Mouse (Mus musculus) heart, adult 11 months (tissue): ENCODE data around the gene Ybx3.

Experiments
- DNase-seq: peaks from one replicate; pipeline ENCODE4 v3.0.0; 2022

Gene Ybx3

GRCm38 (mm10) chr6:131388040-131389021 lies at the start of gene Ybx3:
Gene Ybx3 (minus strand): TSS chr6:131388476.
- DNase-seq = peak; percentile 99

GRCm38 (mm10) chr6:131436626-131437025 lies 48.4 kb upstream of the Ybx3 start:
- DNase-seq = no peak

- no peak for DNase-seq
Measured at GRCm38 (mm10) chr6:131434088-131434487, 45.8 kb upstream of the Ybx3 start.

- no peak for DNase-seq
Measured at GRCm38 (mm10) chr6:131433153-131434048, 45.1 kb upstream of the Ybx3 start.

- DNase-seq = peak; percentile 73
Measured at GRCm38 (mm10) chr6:131421572-131421971, 33.3 kb upstream of the Ybx3 start.

- no peak for DNase-seq
Measured at GRCm38 (mm10) chr6:131419614-131420013, 31.3 kb upstream of the Ybx3 start.

- peak; percentile 81 for DNase-seq
Measured at GRCm38 (mm10) chr6:131418770-131419169, 30.5 kb upstream of the Ybx3 start.

GRCm38 (mm10) chr6:131411116-131411843 lies 23.0 kb upstream of the Ybx3 start:
- DNase-seq = no peak

GRCm38 (mm10) chr6:131406957-131407356 lies 18.7 kb upstream of the Ybx3 start:
- no peak for DNase-seq

GRCm38 (mm10) chr6:131405896-131406295 lies 17.6 kb upstream of the Ybx3 start:
- peak; percentile 85 for DNase-seq

- DNase-seq = no peak
Measured at GRCm38 (mm10) chr6:131405174-131405573, 16.9 kb upstream of the Ybx3 start.

GRCm38 (mm10) chr6:131404260-131404659 lies 16.0 kb upstream of the Ybx3 start:
- no peak for DNase-seq

- DNase-seq = peak; percentile 70
Measured at GRCm38 (mm10) chr6:131403036-131403435, 14.8 kb upstream of the Ybx3 start.

GRCm38 (mm10) chr6:131402606-131403005 lies 14.3 kb upstream of the Ybx3 start:
- DNase-seq = no peak

- no peak for DNase-seq
Measured at GRCm38 (mm10) chr6:131401259-131401658, 13.0 kb upstream of the Ybx3 start.

GRCm38 (mm10) chr6:131396650-131397049 lies 8.4 kb upstream of the Ybx3 start:
- peak; percentile 77 for DNase-seq

GRCm38 (mm10) chr6:131393873-131394660 lies 5.8 kb upstream of the Ybx3 start:
- DNase-seq = no peak

- DNase-seq = peak; percentile 97
Measured at GRCm38 (mm10) chr6:131387221-131388039, 846 bp downstream of the Ybx3 start.

GRCm38 (mm10) chr6:131386416-131387019 lies 1.8 kb downstream of the Ybx3 start:
- DNase-seq = peak; percentile 71

GRCm38 (mm10) chr6:131385469-131385868 lies 2.8 kb downstream of the Ybx3 start:
- DNase-seq = peak; percentile 37
